Mouse (Mus musculus): Measurements from ENCODE around the gene Rnf220. TPM values are rescaled to one million over a fixed set of nuclear protein-coding genes. Genes with fewer than 3 reads are reported as not detected.

The Rnf220 gene
- polyA plus RNA-seq, 1 experiment from 2014 or later = 63.3 TPM

- no peak overlapping the region for H3K4me3 ChIP-seq (ENCODE audit: low read depth, low read length)
- 5% methylated on average over 22 of the region's 22 CpGs for WGBS
- H3K9me3 ChIP-seq (ENCODE audit: control insufficient read depth, low read length) = no peaks in the 10 kb centered on the region
- peak overlapping the region; percentile 78 for H3K27ac ChIP-seq (ENCODE audit: low read depth, low read length)
- peak overlapping the region; percentile 1; the same call in 1 of the 2 replicates for H3K4me2 ChIP-seq
- ATAC-seq (ENCODE audit: low FRiP score) = peak; percentile 85
- H3K9ac ChIP-seq (ENCODE audit: low read length) = peak overlapping the region; percentile 13; the same call in 1 of the 2 replicates
- peaks cover 65% of the 10 kb centered on the region for H3K4me1 ChIP-seq (ENCODE audit: control insufficient read depth, insufficient read depth, low read length)
- peaks cover 13% of the 10 kb centered on the region for H3K36me3 ChIP-seq (ENCODE audit: control insufficient read depth, insufficient read depth, low read length)
- H3K27me3 ChIP-seq (ENCODE audit: control insufficient read depth, insufficient read depth, low read length) = peaks cover 32% of the 10 kb centered on the region; the same call in 1 of the 2 replicates
- peak; percentile 95 for DNase-seq (ENCODE audit: low spot score, missing footprints)
Measured at GRCm38 (mm10) chr4:117283271-117284191, 213.3 kb downstream of the Rnf220 start.

- H3K9me3 ChIP-seq (ENCODE audit: control insufficient read depth, low read length) = no peaks in the 10 kb centered on the region
- H3K4me3 ChIP-seq (ENCODE audit: low read depth, low read length) = no peak overlapping the region
- H3K9ac ChIP-seq (ENCODE audit: low read length) = no peak overlapping the region
- DNase-seq (ENCODE audit: low spot score, missing footprints) (peak; percentile 81), ATAC-seq (ENCODE audit: low FRiP score) (no peak)
- peaks cover 41% of the 10 kb centered on the region for H3K27me3 ChIP-seq (ENCODE audit: control insufficient read depth, insufficient read depth, low read length)
- H3K27ac ChIP-seq (ENCODE audit: low read depth, low read length) = no peak overlapping the region
- peaks cover 50% of the 10 kb centered on the region for H3K4me1 ChIP-seq (ENCODE audit: control insufficient read depth, insufficient read depth, low read length)
- peaks cover 27% of the 10 kb centered on the region for H3K36me3 ChIP-seq (ENCODE audit: control insufficient read depth, insufficient read depth, low read length)
- H3K4me2 ChIP-seq = no peak overlapping the region
- 68% methylated on average over 19 of the region's 19 CpGs for WGBS
Measured at GRCm38 (mm10) chr4:117281090-117281845, 215.6 kb downstream of the Rnf220 start.

GRCm38 (mm10) chr4:117280397-117280930 is 216.4 kb downstream of the Rnf220 start:
- Histone ChIP-seq H3K27me3 (ENCODE audit: control insufficient read depth, insufficient read depth, low read length) (peaks cover 47% of the 10 kb centered on the region), H3K4me1 (ENCODE audit: control insufficient read depth, insufficient read depth, low read length) (peaks cover 45% of the 10 kb centered on the region), H3K4me3 (ENCODE audit: low read depth, low read length) (no peak overlapping the region), H3K9ac (ENCODE audit: low read length) (no peak overlapping the region), H3K9me3 (ENCODE audit: control insufficient read depth, low read length) (no peaks in the 10 kb centered on the region), H3K36me3 (ENCODE audit: control insufficient read depth, insufficient read depth, low read length) (peaks cover 30% of the 10 kb centered on the region), H3K4me2 (no peak overlapping the region), H3K27ac (ENCODE audit: low read depth, low read length) (no peak overlapping the region)
- no peak for ATAC-seq (ENCODE audit: low FRiP score)
- DNase-seq (ENCODE audit: low spot score, missing footprints) = peak; percentile 75
- WGBS = 90% methylated on average over 8 of the region's 8 CpGs

- WGBS = 83% methylated on average over 2 of the region's 2 CpGs
- ATAC-seq (ENCODE audit: low FRiP score) (no peak), DNase-seq (ENCODE audit: low spot score, missing footprints) (no peak)
- Histone ChIP-seq H3K9ac (ENCODE audit: low read length) (no peak overlapping the region), H3K9me3 (ENCODE audit: control insufficient read depth, low read length) (peaks cover 7% of the 10 kb centered on the region; the same call in 1 of the 2 replicates), H3K4me2 (no peak overlapping the region), H3K27me3 (ENCODE audit: control insufficient read depth, insufficient read depth, low read length) (peaks cover 50% of the 10 kb centered on the region), H3K36me3 (ENCODE audit: control insufficient read depth, insufficient read depth, low read length) (peaks cover 36% of the 10 kb centered on the region), H3K4me1 (ENCODE audit: control insufficient read depth, insufficient read depth, low read length) (peaks cover 33% of the 10 kb centered on the region), H3K4me3 (ENCODE audit: low read depth, low read length) (no peak overlapping the region), H3K27ac (ENCODE audit: low read depth, low read length) (no peak overlapping the region)
Measured at GRCm38 (mm10) chr4:117279253-117279642, 217.6 kb downstream of the Rnf220 start.

GRCm38 (mm10) chr4:117278381-117279252 is 218.2 kb downstream of the Rnf220 start:
- DNase-seq (ENCODE audit: low spot score, missing footprints) = no peak
- Histone ChIP-seq H3K4me2 (no peak overlapping the region), H3K4me1 (ENCODE audit: control insufficient read depth, insufficient read depth, low read length) (peaks cover 26% of the 10 kb centered on the region), H3K36me3 (ENCODE audit: control insufficient read depth, insufficient read depth, low read length) (peaks cover 38% of the 10 kb centered on the region), H3K4me3 (ENCODE audit: low read depth, low read length) (no peak overlapping the region), H3K9me3 (ENCODE audit: control insufficient read depth, low read length) (peaks cover 8% of the 10 kb centered on the region; the same call in 1 of the 2 replicates), H3K27me3 (ENCODE audit: control insufficient read depth, insufficient read depth, low read length) (peaks cover 55% of the 10 kb centered on the region), H3K27ac (ENCODE audit: low read depth, low read length) (no peak overlapping the region), H3K9ac (ENCODE audit: low read length) (no peak overlapping the region)
- WGBS = 70% methylated on average over 10 of the region's 10 CpGs
- peak; percentile 23; the same call in 1 of the 2 replicates for ATAC-seq (ENCODE audit: low FRiP score)

GRCm38 (mm10) chr4:117277687-117278086 is 219.2 kb downstream of the Rnf220 start:
- peaks cover 43% of the 10 kb centered on the region for H3K36me3 ChIP-seq (ENCODE audit: control insufficient read depth, insufficient read depth, low read length)
- H3K27me3 ChIP-seq (ENCODE audit: control insufficient read depth, insufficient read depth, low read length) = peaks cover 55% of the 10 kb centered on the region
- H3K9me3 ChIP-seq (ENCODE audit: control insufficient read depth, low read length) = peaks cover 8% of the 10 kb centered on the region; the same call in 1 of the 2 replicates
- peaks cover 24% of the 10 kb centered on the region for H3K4me1 ChIP-seq (ENCODE audit: control insufficient read depth, insufficient read depth, low read length)
- H3K9ac ChIP-seq (ENCODE audit: low read length) = no peak overlapping the region
- H3K4me2 ChIP-seq = no peak overlapping the region
- 94% methylated on average over 7 of the region's 7 CpGs for WGBS
- DNase-seq (ENCODE audit: low spot score, missing footprints) (no peak), ATAC-seq (ENCODE audit: low FRiP score) (no peak)
- no peak overlapping the region for H3K4me3 ChIP-seq (ENCODE audit: low read depth, low read length)
- no peak overlapping the region for H3K27ac ChIP-seq (ENCODE audit: low read depth, low read length)

- ATAC-seq (ENCODE audit: low FRiP score) = no peak
Measured at GRCm38 (mm10) chr4:117277021-117277420, 219.8 kb downstream of the Rnf220 start.

GRCm38 (mm10) chr4:117276281-117276711 is 220.6 kb downstream of the Rnf220 start:
- no peak overlapping the region for H3K9ac ChIP-seq (ENCODE audit: low read length)
- 92% methylated on average over 17 of the region's 17 CpGs for WGBS
- no peak for ATAC-seq (ENCODE audit: low FRiP score)
- peaks cover 8% of the 10 kb centered on the region; the same call in 1 of the 2 replicates for H3K9me3 ChIP-seq (ENCODE audit: control insufficient read depth, low read length)
- H3K27ac ChIP-seq (ENCODE audit: low read depth, low read length) = no peak overlapping the region
- H3K27me3 ChIP-seq (ENCODE audit: control insufficient read depth, insufficient read depth, low read length) = peaks cover 55% of the 10 kb centered on the region
- DNase-seq (ENCODE audit: low spot score, missing footprints) = no peak
- peaks cover 43% of the 10 kb centered on the region for H3K36me3 ChIP-seq (ENCODE audit: control insufficient read depth, insufficient read depth, low read length)
- H3K4me3 ChIP-seq (ENCODE audit: low read depth, low read length) = no peak overlapping the region
- peaks cover 22% of the 10 kb centered on the region for H3K4me1 ChIP-seq (ENCODE audit: control insufficient read depth, insufficient read depth, low read length)
- no peak overlapping the region for H3K4me2 ChIP-seq

More at GRCm38 (mm10) chr4:117277021-117277420, 219.8 kb downstream of the Rnf220 start:
- DNase-seq (ENCODE audit: low spot score, missing footprints) = no peak
- Histone ChIP-seq H3K27me3 (ENCODE audit: control insufficient read depth, insufficient read depth, low read length) (peaks cover 55% of the 10 kb centered on the region), H3K4me2 (no peak overlapping the region), H3K9me3 (ENCODE audit: control insufficient read depth, low read length) (peaks cover 8% of the 10 kb centered on the region; the same call in 1 of the 2 replicates), H3K36me3 (ENCODE audit: control insufficient read depth, insufficient read depth, low read length) (peaks cover 43% of the 10 kb centered on the region), H3K9ac (ENCODE audit: low read length) (no peak overlapping the region), H3K27ac (ENCODE audit: low read depth, low read length) (no peak overlapping the region), H3K4me1 (ENCODE audit: control insufficient read depth, insufficient read depth, low read length) (peaks cover 25% of the 10 kb centered on the region), H3K4me3 (ENCODE audit: low read depth, low read length) (no peak overlapping the region)
- WGBS = 95% methylated on average over 13 of the region's 13 CpGs
